Mouse (Mus musculus): Measurements from ENCODE around the gene Zfp148. TPM values are rescaled to one million over a fixed set of nuclear protein-coding genes. Genes with fewer than 3 reads are reported as not detected.

Gene Zfp148
- polyA plus RNA-seq, 1 experiment from 2014 or later: 57.2 TPM

GRCm38 (mm10) chr16:33428327-33428726, 47.7 kb downstream of the Zfp148 start:
- H3K9ac ChIP-seq (ENCODE audit: low read length): no peak overlapping the region
- no peaks in the 10 kb centered on the region for H3K27me3 ChIP-seq (ENCODE audit: control insufficient read depth, insufficient read depth, low read depth, low read length)
- H3K9me3 ChIP-seq (ENCODE audit: control insufficient read depth, low read length): no peaks in the 10 kb centered on the region
- H3K4me1 ChIP-seq (replicated peaks; ENCODE audit: control insufficient read depth, insufficient read depth, low read length): 0 out of 2 replicates have a peak, but pooled peaks cover 3% of the 10 kb centered on the region
- H3K36me3 ChIP-seq (ENCODE audit: control insufficient read depth, insufficient read depth, low read length): peaks cover 16% of the 10 kb centered on the region
- 84% methylated on average over 3 of the region's 3 CpGs for WGBS
- H3K4me3 ChIP-seq (ENCODE audit: low read length): no peak overlapping the region
- H3K4me2 ChIP-seq (ENCODE audit: low read depth, low read length): no peak overlapping the region
- no peak for ATAC-seq (ENCODE audit: low read depth)
- H3K27ac ChIP-seq (ENCODE audit: low read length): no peak overlapping the region

- Histone ChIP-seq H3K27me3 (ENCODE audit: control insufficient read depth, insufficient read depth, low read depth, low read length) (no peaks in the 10 kb centered on the region), H3K36me3 (ENCODE audit: control insufficient read depth, insufficient read depth, low read length) (peaks cover 10% of the 10 kb centered on the region), H3K9ac (ENCODE audit: low read length) (no peak overlapping the region), H3K4me1 (replicated peaks; ENCODE audit: control insufficient read depth, insufficient read depth, low read length) (0 out of 2 replicates have a peak, but pooled peaks cover 3% of the 10 kb centered on the region), H3K27ac (ENCODE audit: low read length) (no peak overlapping the region), H3K4me3 (ENCODE audit: low read length) (no peak overlapping the region), H3K4me2 (ENCODE audit: low read depth, low read length) (no peak overlapping the region), H3K9me3 (ENCODE audit: control insufficient read depth, low read length) (no peaks in the 10 kb centered on the region)
- 90% methylated on average over 2 of the region's 2 CpGs for WGBS
- no peak for ATAC-seq (ENCODE audit: low read depth)
These were observed 51.0 kb downstream of the Zfp148 start for GRCm38 (mm10) chr16:33431660-33432059.

- Histone ChIP-seq H3K36me3 (ENCODE audit: control insufficient read depth, insufficient read depth, low read length) (peaks cover under 1% of the 10 kb centered on the region; the same call in 1 of the 2 replicates), H3K9me3 (ENCODE audit: control insufficient read depth, low read length) (no peaks in the 10 kb centered on the region), H3K27ac (ENCODE audit: low read length) (no peak overlapping the region), H3K4me3 (ENCODE audit: low read length) (no peak overlapping the region), H3K4me1 (replicated peaks; ENCODE audit: control insufficient read depth, insufficient read depth, low read length) (no peaks in the 10 kb centered on the region), H3K27me3 (ENCODE audit: control insufficient read depth, insufficient read depth, low read depth, low read length) (no peaks in the 10 kb centered on the region), H3K9ac (ENCODE audit: low read length) (no peak overlapping the region), H3K4me2 (ENCODE audit: low read depth, low read length) (no peak overlapping the region)
- ATAC-seq (ENCODE audit: low read depth): no peak
- WGBS: 82% methylated on average over 6 of the region's 6 CpGs
These were observed 60.4 kb downstream of the Zfp148 start for GRCm38 (mm10) chr16:33441065-33441464.

- H3K4me3 ChIP-seq (ENCODE audit: low read length): no peak overlapping the region
- WGBS: 59% methylated on average over 5 of the region's 5 CpGs
- no peak overlapping the region for H3K9ac ChIP-seq (ENCODE audit: low read length)
- no peaks in the 10 kb centered on the region for H3K27me3 ChIP-seq (ENCODE audit: control insufficient read depth, insufficient read depth, low read depth, low read length)
- H3K4me1 ChIP-seq (replicated peaks; ENCODE audit: control insufficient read depth, insufficient read depth, low read length): no peaks in the 10 kb centered on the region
- H3K4me2 ChIP-seq (ENCODE audit: low read depth, low read length): no peak overlapping the region
- no peak for ATAC-seq (ENCODE audit: low read depth)
- no peaks in the 10 kb centered on the region for H3K36me3 ChIP-seq (ENCODE audit: control insufficient read depth, insufficient read depth, low read length)
- no peaks in the 10 kb centered on the region for H3K9me3 ChIP-seq (ENCODE audit: control insufficient read depth, low read length)
- H3K27ac ChIP-seq (ENCODE audit: low read length): no peak overlapping the region
These were observed 66.2 kb downstream of the Zfp148 start for GRCm38 (mm10) chr16:33446830-33447229.

- H3K9ac ChIP-seq (ENCODE audit: low read length): no peak overlapping the region
- H3K4me1 ChIP-seq (replicated peaks; ENCODE audit: control insufficient read depth, insufficient read depth, low read length): no peaks in the 10 kb centered on the region
- no peak overlapping the region for H3K27ac ChIP-seq (ENCODE audit: low read length)
- WGBS: 88% methylated on average over 2 of the region's 2 CpGs
- no peak overlapping the region for H3K4me3 ChIP-seq (ENCODE audit: low read length)
- no peak overlapping the region for H3K4me2 ChIP-seq (ENCODE audit: low read depth, low read length)
- no peaks in the 10 kb centered on the region for H3K9me3 ChIP-seq (ENCODE audit: control insufficient read depth, low read length)
- ATAC-seq (ENCODE audit: low read depth): no peak
- H3K27me3 ChIP-seq (ENCODE audit: control insufficient read depth, insufficient read depth, low read depth, low read length): no peaks in the 10 kb centered on the region
- H3K36me3 ChIP-seq (ENCODE audit: control insufficient read depth, insufficient read depth, low read length): peaks cover 4% of the 10 kb centered on the region; the same call in 1 of the 2 replicates
These were observed 73.2 kb downstream of the Zfp148 start for GRCm38 (mm10) chr16:33453826-33454225.

- Histone ChIP-seq H3K9me3 (ENCODE audit: control insufficient read depth, low read length) (no peaks in the 10 kb centered on the region), H3K27me3 (ENCODE audit: control insufficient read depth, insufficient read depth, low read depth, low read length) (no peaks in the 10 kb centered on the region), H3K4me2 (ENCODE audit: low read depth, low read length) (no peak overlapping the region), H3K36me3 (ENCODE audit: control insufficient read depth, insufficient read depth, low read length) (peaks cover 7% of the 10 kb centered on the region; the same call in 1 of the 2 replicates), H3K27ac (ENCODE audit: low read length) (no peak overlapping the region), H3K9ac (ENCODE audit: low read length) (no peak overlapping the region), H3K4me1 (replicated peaks; ENCODE audit: control insufficient read depth, insufficient read depth, low read length) (no peaks in the 10 kb centered on the region), H3K4me3 (ENCODE audit: low read length) (no peak overlapping the region)
- 84% methylated on average over 2 of the region's 2 CpGs for WGBS
- ATAC-seq (ENCODE audit: low read depth): no peak
These were observed 73.7 kb downstream of the Zfp148 start for GRCm38 (mm10) chr16:33454306-33454705.

- Histone ChIP-seq H3K4me3 (ENCODE audit: low read length) (no peak overlapping the region), H3K4me2 (ENCODE audit: low read depth, low read length) (no peak overlapping the region), H3K27me3 (ENCODE audit: control insufficient read depth, insufficient read depth, low read depth, low read length) (no peaks in the 10 kb centered on the region), H3K9ac (ENCODE audit: low read length) (no peak overlapping the region), H3K27ac (ENCODE audit: low read length) (no peak overlapping the region), H3K4me1 (replicated peaks; ENCODE audit: control insufficient read depth, insufficient read depth, low read length) (no peaks in the 10 kb centered on the region), H3K9me3 (ENCODE audit: control insufficient read depth, low read length) (no peaks in the 10 kb centered on the region), H3K36me3 (ENCODE audit: control insufficient read depth, insufficient read depth, low read length) (peaks cover 11% of the 10 kb centered on the region; the same call in 1 of the 2 replicates)
- WGBS: 79% methylated on average over 6 of the region's 6 CpGs
- ATAC-seq (ENCODE audit: low read depth): no peak
These were observed 74.8 kb downstream of the Zfp148 start for GRCm38 (mm10) chr16:33455263-33455910.

- Histone ChIP-seq H3K4me1 (replicated peaks; ENCODE audit: control insufficient read depth, insufficient read depth, low read length) (no peaks in the 10 kb centered on the region; the same call in 1 of the 2 replicates), H3K4me2 (ENCODE audit: low read depth, low read length) (no peak overlapping the region), H3K9ac (ENCODE audit: low read length) (no peak overlapping the region), H3K36me3 (ENCODE audit: control insufficient read depth, insufficient read depth, low read length) (peaks cover 11% of the 10 kb centered on the region; the same call in 1 of the 2 replicates), H3K27ac (ENCODE audit: low read length) (no peak overlapping the region), H3K27me3 (ENCODE audit: control insufficient read depth, insufficient read depth, low read depth, low read length) (no peaks in the 10 kb centered on the region), H3K9me3 (ENCODE audit: control insufficient read depth, low read length) (no peaks in the 10 kb centered on the region), H3K4me3 (ENCODE audit: low read length) (no peak overlapping the region)
- 92% methylated on average over 1 of the region's 1 CpGs for WGBS
- no peak for ATAC-seq (ENCODE audit: low read depth)
These were observed 78.5 kb downstream of the Zfp148 start for GRCm38 (mm10) chr16:33459101-33459500.

GRCm38 (mm10) chr16:33461416-33461815, 80.8 kb downstream of the Zfp148 start:
- H3K4me1 ChIP-seq (replicated peaks; ENCODE audit: control insufficient read depth, insufficient read depth, low read length): no peaks in the 10 kb centered on the region; the same call in 1 of the 2 replicates
- H3K9me3 ChIP-seq (ENCODE audit: control insufficient read depth, low read length): no peaks in the 10 kb centered on the region
- WGBS: 76% methylated on average over 3 of the region's 3 CpGs
- no peak for ATAC-seq (ENCODE audit: low read depth)
- no peaks in the 10 kb centered on the region for H3K27me3 ChIP-seq (ENCODE audit: control insufficient read depth, insufficient read depth, low read depth, low read length)
- H3K9ac ChIP-seq (ENCODE audit: low read length): no peak overlapping the region
- peaks cover 14% of the 10 kb centered on the region; the same call in 1 of the 2 replicates for H3K36me3 ChIP-seq (ENCODE audit: control insufficient read depth, insufficient read depth, low read length)
- H3K4me3 ChIP-seq (ENCODE audit: low read length): no peak overlapping the region
- H3K4me2 ChIP-seq (ENCODE audit: low read depth, low read length): no peak overlapping the region
- H3K27ac ChIP-seq (ENCODE audit: low read length): no peak overlapping the region

All from lung, embryonic 16.5 days (tissue).